Mouse (Mus musculus) T-helper 1 cell (primary cell): ENCODE measurements at regions not wholly inside any gene's neighbourhood (a gene's known extent, or its start where the extent isn't known, plus 50 kb on each side); places are given as distances from the start of the nearest gene placed in this dataset.

Experiments used
- in situ Hi-C: fragments of 300-600 bp; cut with MboI, MseI; formaldehyde crosslinking; loops from one replicate; pipeline ENCODE4 v1.15.1; 2025; ENCODE audit warnings: high pct_unique_total_duplicates

DNA sequence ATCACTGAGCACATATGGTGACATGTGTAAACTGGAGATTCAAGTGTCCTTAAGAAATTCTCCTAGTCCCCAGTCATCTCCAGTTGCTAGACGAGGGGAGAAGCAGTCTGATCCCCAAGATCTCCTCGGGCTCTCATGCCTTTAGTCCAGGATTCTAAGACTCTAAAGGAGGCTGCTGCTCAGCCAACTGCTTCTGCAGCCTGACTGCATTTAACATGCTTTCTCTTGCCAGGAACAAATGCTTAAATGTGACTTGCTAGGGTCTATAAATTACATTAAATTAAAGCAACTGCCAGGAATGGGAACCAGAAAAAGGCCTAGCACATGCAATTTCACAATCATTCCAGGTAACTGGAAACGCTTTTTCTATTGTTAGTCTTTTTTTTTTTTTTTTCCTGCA is 599.8 kb upstream of the Gcfc2 start:
- in situ Hi-C loops = no loop called here

DNA sequence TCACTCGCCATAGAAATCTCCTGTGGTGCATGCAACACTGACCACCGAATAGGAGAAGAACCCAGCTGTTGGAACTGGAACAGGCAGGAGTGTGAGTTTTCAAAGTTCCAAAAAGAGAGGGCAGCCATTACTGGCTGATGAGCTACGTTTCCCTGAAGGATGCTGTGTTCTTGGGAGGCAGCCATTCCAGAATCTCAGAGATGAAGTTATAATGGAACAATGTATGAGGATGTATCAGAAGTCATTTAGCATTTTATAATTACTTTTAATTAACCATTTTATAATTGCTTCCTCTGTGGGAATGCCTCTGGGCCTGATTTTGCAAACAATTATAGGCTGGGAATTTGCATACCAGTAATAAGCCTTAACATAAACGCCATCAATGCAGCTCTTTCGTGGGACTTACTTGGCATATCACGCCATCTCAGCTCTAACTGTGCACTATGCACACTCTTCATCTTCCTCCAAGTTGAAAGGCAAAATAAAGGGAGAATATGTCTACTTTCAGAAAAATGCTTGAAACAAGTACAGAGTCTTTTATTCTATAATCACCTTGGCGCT is 559.4 kb upstream of the Gcfc2 start:
- in situ Hi-C loops = no loop called here

DNA sequence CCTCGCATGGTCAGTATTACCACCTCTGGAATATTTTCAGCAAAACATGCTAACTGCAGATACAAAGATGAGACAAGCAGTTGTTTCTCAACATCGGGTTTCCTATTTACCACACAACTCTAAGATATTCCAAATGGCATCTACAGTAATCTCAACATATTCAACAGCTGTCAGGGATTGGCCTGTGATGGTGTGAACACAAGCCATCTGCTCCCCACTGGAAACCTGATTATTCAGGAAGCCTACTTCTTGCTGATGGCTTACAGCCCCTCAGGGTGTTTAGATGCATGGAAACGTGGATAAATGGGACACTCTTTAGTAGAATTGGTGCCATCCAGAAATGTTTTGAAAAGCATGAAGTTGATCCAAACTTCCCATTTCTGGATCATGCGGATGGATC is 535.0 kb upstream of the Gcfc2 start:
- in situ Hi-C loops = no loop called here

DNA sequence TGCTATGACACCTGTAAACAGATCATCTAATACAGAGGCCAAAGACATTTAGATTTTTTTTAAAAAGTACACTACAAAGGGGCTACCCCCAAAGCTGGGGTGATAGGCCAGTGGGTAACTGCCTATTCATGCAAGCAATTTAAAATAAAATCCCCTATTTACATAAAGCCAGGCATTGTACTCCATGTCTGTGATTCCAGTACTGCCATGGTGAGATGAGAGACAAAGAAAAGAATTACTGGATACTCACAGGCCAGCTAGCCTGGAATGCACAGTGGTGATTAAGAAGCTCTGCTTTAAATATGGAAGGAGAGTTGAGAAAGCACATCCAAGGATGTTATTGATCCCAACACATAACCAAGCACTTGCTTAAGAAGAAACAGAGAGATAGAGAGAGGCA is 520.3 kb upstream of the Gcfc2 start:
- in situ Hi-C loops = no loop called here

DNA sequence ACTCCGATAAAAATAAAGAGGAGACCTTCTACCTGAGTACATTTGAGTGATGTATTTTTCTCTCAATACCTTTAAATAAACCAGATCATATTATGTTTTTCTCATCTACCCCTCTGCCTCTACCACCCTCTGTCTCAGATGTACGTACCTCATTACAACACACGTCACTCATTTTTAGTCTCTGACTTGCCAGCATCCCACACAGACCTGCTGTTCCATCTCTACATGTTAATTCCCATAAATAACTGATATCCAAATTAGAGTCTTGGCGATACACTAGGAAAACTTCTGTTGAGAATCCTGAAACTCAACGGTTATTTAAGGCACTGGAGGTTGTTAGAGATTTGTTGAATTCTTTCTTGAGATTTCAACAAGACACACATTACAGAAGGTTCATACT is 509.9 kb upstream of the Gcfc2 start:
- in situ Hi-C loops = no loop called here

DNA sequence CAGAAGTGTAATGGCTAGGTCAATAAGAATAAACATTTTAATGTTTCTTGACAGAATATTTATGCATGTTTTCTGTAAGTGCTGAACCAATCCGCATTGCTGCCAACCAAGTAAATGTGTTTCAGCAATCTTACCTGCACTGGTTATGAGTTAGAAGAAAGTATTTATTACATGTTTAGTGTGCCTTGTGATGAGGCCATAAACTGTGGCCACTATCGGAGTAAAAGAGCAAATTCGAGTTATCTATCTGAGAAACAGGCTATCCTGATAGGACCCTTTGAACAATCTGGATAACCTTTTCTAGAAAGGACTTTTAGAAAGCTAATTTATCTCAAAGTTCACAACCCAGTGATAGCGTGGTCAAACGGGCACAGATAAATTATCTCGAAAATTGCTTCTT is 488.7 kb upstream of the Gcfc2 start:
- in situ Hi-C loops = no loop called here

DNA sequence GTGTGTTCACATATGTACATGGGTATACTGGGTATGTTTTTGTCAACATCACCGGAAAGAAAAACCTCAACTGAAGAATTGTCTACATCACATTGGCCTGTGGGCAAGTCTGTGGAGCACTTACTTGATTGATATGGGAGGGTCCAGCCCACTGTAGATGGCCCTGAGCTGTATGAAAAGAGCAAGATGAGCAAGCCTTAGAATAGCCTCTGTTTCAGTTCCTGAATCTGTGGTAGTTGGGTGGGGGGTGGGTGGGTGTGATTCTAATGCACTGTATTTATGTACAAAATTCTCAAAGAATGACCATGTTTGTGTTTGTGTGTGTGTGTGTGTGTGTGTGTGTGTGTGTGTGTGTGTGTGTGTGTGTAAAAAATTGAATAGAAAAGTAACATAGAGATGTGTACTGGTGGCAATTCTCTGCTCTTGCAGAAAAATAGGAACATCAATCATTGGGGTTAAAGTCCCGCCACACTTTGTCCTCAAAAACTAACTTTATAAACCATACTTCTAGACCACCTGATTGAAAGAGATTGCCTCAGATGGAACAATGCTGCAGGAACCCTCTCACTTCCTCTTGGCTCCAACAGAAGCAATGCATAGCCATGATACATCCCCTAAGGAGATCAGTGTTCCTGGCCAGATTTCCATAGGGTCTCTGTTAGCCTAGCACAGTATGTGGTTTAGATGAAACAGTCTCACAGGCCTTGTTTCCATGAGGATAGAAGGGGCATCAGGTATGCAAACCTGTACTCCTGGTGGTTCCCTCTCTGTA is 484.3 kb upstream of the Gcfc2 start:
- in situ Hi-C loops = no loop called here

DNA sequence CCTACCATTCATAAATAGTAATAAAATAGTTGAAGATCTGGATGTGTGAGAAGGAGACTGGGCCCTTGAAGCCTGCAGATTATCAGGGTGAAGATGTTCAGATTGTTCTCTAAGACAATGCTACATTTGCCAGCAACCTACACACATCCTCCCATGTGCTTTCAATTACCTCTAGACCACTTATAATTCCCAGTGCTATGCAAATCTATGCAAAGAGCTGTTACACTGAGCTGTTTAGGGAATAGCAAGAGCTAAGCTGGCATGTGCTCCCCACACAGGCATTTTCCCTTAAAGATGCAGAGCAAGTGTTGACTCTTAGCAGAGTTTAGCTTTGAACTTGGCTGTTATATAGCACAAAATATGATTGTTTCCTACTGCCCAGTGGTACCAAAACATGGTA is 482.1 kb upstream of the Gcfc2 start:
- in situ Hi-C loops = no loop called here

DNA sequence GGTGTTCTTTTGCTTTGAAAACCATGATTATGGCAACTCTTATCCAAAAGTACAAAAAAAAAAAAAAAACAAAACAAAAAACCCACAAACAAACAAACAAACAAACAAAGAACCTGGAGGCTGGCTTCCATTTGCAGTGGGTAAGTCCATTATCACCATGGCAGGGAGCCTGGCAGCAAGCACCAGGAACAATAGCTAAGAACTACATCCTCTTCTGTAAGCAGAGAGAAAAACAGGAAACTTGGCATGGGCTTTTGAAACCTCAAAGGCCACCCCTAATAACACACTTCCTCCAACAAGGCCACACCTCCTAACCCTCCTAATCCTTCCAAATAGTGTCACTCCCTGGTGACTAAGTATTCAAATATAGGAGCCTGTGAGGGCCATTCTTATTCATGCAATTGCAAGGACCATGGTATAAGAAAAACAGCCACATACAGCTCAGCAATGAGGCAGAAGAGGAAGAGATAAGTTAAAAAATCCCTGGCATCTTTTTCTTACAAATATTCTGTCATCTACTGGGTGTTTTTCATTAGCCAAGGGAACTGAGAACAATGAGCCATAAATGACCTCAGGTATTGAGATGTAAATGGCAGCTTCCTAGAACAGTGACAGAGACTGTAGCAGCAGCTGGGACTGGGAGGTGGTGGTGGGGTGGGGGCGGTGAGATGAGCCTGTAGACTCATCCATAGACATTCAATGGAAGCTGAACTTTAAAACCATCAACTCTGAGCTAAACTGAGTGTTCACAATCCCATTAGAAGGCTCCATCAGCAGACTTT is 477.3 kb upstream of the Gcfc2 start:
- in situ Hi-C loops = no loop called here

DNA sequence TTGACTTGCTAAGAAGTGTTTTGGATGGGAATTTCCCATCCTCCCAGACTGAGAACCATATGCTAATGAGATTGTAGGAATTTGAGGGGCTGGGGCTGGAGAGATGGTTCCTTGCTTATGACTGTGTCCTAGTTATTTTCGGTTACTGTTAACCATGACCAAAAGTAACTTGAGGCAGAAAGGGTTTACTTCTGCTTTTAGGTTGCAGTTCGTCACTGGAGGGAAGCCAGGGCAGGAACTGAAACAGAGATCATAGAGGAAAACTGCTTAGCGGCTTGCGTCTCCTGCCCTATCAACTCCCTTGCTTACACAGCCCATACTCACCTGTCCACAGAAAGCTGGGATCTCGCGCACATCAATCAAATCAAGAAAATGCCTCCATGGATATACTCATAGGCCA is 475.8 kb upstream of the Gcfc2 start:
- in situ Hi-C loops = no loop called here

DNA sequence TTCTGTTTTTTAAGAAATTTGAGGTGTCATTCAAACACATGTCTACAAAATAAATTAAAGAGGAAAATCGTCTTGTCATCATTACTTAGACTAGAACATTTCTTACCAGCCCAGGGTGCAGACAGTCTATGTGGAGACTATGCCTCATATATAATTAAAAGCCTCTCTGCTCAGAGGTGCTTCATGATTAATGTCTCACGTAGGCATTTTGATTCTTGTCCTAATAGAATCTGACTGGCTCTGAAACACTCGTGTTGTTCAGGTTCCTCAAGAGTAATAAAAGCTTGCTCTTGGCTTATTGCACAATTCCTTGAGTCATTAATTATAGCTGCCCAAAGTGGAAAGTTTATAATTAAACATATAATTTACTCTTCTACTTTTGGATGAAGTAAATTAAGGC is 475.1 kb upstream of the Gcfc2 start:
- in situ Hi-C loops = no loop called here

DNA sequence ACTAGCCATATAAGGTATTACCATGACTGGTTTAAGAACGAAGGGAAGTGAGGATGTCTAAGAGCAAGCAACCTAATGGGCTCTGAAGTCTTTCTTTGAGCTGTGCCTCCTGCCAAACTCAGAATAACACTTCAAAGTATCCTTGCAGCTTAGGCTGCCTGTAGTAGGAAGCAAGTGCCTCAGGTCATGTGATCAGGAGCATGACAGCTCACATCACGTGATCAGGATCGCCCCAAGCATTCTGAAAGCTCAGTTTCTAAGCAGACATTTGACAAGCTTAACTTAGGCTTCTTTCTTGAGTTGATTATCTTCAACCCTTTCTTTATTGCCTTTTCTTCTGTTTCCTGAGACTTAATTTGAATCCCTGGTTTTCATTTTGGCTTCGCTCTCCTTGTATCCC is 462.4 kb upstream of the Gcfc2 start:
- in situ Hi-C loops = no loop called here

DNA sequence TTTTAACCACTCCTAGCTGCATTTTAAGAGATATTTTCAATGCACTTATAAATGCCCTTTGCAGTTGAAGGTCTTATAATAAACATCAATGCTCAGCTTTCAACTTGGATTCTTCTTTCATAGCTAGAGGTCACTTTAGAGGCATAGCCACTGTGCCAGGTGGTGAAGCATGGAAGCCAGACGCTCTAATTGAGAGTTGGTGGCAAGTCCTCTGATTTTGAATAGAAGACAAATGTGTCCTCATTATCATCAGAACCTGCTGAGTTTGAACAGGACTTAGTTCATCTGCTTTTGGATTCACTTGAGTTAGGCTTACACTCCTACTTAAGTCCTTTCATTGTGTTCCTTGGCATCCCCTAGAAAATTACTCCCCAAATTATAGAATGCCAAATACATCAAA is 459.0 kb upstream of the Gcfc2 start:
- in situ Hi-C loops = no loop called here

DNA sequence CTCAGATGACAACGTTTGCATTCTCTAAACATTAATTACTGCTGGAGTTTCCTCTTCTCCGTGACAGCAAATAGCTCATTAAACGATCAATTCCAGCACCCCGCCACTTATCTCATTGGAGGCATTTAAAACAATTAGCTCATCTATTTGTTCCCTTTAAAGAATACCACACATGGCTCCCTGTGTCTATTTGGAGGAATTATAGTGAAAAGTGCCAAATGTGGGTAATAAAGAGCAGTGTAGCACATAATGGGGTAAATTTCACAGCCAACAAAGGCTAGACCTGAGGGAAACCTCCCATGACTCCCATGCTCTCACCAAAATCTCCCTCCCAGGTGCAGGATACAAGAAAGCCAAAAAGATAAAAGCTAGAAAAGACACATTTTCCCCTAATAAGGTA is 456.9 kb upstream of the Gcfc2 start:
- in situ Hi-C loops = no loop called here

DNA sequence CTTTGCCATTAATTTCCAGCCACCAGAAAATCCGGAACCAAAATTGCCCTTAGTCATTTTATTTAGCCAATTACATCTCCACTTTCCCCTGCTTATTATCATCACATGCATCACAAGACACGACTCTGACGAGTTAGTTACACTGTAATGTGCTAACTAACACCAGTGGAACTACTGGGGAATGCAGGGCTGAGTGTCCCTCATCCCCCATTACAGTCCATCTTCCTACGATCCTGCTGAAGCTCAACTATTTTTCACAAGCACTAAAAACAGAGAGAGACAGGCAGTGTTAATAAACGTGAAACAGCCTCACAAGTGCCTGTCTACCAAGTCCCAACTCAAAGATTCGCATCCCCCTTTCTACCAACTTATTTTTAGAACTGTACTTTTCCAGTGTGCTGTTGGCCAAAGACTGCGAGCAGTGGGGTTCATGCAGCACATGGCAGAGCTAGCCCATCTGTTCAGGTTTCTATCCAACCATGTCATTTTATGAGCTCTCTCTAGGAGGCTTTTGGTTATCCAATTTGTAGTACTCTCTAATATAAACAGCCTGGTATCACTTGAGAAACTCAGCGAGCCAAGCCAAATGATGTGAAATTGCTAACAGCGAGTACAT is 452.0 kb upstream of the Gcfc2 start:
- in situ Hi-C loops = no loop called here

DNA sequence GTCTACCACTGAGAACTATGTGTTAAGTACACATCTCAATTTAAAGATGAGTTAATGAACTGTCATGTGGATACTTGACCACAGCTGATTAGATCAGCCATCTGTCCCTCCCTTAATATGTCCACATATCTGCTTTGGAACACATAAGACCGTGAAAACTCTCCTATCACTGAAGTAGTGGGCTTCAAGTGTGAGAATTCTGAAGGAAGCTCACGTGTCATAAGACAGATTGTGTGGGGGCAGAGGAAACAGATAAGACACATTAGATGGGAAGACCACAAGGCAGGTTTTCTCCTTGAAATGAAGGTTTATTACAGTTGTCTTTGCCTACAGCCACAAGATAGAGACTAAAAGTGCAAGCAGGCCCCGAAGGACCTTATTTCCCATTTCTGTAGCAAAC is 451.0 kb upstream of the Gcfc2 start:
- in situ Hi-C loops = no loop called here

DNA sequence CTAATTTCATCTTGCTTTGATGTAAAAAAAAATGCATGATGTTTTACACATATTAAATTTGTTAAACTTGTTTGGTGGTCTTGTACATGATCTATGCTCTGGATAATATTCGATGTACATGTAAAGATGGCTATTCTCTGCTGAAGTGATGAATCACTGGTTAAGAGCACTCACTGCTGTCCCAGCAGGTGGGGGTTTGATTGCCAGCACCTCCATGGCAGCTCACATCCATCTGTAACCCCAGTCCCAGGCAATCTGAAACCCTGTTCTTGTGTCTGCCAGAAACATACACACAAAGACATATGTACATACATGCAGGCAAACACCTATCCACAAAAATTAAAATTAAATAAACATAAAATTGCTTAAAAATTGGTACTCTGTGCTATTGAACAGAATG is 448.7 kb upstream of the Gcfc2 start:
- in situ Hi-C loops = no loop called here

DNA sequence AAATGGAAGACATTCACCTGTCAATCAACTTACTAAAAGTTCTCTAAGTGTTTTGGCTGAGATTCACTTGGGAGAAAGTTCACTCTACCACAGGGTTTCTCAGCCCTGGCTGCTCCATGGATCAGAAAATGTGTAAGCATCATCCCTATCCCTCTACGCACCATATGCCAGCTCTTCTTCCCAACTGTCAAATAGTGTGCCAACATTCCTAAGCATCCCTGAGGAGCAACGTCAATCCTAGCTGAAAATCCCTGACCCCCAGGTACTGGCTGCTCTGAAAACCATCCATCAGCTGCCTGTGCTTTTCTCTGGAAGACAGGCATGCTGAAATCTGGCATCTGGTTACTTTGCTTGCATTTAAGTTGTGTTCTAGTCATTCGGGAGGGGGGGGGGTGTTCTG is 436.5 kb upstream of the Gcfc2 start:
- in situ Hi-C loops = no loop called here

DNA sequence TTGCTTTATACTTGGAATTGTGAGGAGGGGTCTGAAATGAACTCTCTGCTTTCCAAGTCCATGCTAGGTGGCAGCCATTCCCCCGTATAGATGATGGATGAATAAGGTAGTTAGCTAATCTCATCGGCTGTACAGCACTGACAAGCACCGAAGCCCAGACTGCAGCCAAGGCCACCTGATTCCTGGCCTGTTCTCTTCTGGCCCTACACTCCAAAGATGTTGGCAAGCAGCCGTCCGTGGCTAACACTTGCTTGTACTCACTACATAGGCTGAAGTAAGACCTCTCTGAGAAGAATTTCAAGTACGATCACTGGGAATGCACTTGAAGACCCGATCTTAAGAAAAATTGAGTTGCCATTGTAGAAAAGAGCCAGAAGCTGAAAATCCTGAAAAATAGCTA is 427.2 kb upstream of the Gcfc2 start:
- in situ Hi-C loops = loop anchor here (10.0 kb wide), 1 partner anchor 1411 kb away; no protein-coding TSS in a partner anchor

DNA sequence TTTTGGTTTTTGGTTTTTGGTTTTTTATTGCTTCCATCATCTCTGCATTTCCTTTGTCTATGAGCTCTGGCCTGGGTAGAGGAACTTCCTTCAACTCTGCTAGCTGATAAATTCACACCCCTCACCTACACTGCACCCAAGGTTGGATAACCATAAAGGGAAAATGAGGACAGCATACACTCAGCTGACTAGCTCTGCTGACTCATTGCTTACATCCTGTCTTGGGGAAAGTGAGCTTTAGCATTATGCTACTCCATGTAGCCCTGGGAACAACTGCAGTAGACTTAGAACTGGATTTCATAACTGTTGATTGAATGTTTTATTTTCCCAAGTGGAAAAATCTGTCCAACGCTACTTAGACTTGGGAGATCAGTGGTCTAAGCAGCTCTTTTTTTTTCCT is 406.3 kb upstream of the Gcfc2 start:
- in situ Hi-C loops = no loop called here

DNA sequence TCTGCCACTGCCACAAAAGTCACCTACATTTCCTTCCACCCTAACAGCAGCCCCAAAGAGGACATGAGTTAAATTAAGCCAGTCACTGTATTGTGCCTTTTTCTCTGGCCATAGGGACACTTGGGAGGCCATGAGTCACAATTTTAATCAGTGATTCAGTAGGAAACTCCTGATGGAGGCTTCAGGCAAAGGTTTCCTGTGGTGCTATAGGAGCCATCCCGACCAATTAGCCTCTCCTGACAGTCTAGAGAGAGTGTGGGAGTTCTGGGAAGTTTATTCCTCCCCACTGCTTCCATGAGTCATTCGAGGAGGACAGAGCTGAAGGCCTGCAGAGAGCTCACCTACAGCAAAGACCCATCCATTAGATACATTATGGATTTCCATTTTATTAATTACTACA is 361.2 kb upstream of the Gcfc2 start:
- in situ Hi-C loops = no loop called here

DNA sequence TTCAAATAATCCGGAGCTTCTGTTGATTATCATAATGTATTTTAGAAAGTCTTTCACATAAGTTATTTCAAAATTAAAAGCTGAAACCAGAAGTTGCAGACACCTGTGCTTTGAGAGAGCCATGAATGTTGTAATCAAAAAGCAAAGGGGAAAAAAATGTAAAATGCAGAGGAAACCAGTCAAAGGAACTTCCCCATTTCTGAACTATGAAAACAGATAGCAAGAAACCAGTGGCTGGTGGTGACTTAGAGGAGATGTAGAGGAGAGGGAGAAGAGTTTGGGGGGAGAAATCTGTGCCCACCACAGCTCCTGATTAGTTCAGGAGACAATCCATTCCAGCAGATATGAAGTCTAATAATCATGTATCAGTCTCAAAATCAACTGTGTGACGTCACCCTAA is 360.3 kb upstream of the Gcfc2 start:
- in situ Hi-C loops = no loop called here

DNA sequence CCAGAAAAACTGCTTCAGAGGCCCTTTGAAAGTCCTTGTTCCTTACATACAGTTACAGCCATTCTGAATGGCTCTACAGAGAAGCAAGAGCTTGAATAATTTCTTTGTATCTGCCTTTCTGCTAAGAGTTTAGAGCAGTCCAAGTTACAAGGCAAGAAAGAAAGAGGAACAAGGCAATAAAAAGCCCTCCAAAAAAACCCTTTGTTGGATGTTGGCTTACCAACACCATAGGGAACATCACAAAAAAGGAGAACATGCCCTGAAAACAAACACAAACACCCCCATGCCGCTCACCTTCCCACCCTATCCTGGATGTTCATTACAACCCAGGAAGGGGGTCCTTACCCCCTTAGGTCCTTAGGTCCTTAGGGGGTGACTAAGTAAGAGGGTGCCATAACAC is 359.2 kb upstream of the Gcfc2 start:
- in situ Hi-C loops = no loop called here
